Mouse (Mus musculus) cortical plate, adult 2 months (tissue): Measurements from ENCODE around the gene Atoh8.

Experiments used
- CTCF ChIP-seq: fragments of 200-500 bp; IDR thresholded peaks from 2 replicates; pipeline ENCODE4 v1.5.1; 2011; ENCODE audit warnings: mild to moderate bottlenecking, control low read depth, low read length; ENCODE audit not compliant: insufficient read depth; ENCODE audit errors: extremely low read depth
- POLR2A ChIP-seq: fragments of 200-500 bp; IDR thresholded peaks from 2 replicates; pipeline ENCODE4 v1.6.1; 2011; ENCODE audit warnings: mild to moderate bottlenecking, low read length, control low read depth; ENCODE audit not compliant: insufficient read depth; ENCODE audit errors: extremely low read depth

GRCm38 (mm10) chr6:72159861-72160395 lies 75.4 kb downstream of the Atoh8 start:
- TF ChIP-seq CTCF (no peak), POLR2A (no peak)
